Mouse (Mus musculus): ENCODE measurements around the gene Trmo. TPM values are rescaled to one million over a fixed set of nuclear protein-coding genes. Genes with fewer than 3 reads are reported as not detected.

Gene Trmo
- 1 to 10 TPM; 1.9 to 4.4 TPM for polyA plus RNA-seq (2012; fragmentation: generic; extraction: Trizol)

GRCm38 (mm10) chr4:46389013-46389611 is at the start of gene Trmo:
Trmo (minus strand) TSS chr4:46389437.

DNA sequence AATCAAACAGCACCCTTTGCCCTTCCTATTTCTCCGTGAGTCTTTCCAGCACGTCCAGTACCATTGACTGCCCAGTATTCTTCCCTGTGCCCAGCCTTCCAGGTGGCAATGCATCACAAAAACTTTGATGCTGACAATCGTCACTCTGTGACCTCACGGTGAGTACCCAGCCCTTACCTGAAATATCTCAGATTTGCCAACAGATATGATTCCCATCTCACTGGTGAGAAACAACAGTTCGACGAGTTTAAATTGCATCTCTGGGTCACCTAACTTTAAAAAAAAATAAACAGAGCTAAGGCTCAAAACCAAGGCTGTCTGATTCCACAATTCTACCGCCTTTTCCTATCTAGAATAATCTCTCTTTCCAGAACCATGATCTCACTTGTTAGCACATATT is 24.2 kb upstream of the Trmo start, which contains the start of gene Hemgn:
Gene Hemgn, minus strand, starts transcription at position 101 of the 400 bp plus-strand sequence.

GRCm38 (mm10) chr4:46343596-46344260 is 45.5 kb downstream of the Trmo start, which contains the start of gene Foxe1:
Foxe1 (plus strand) TSS chr4:46343609.

Other genes with a start within 250 kb of the Trmo start
- gene Xpa, start 193.1 kb downstream of the Trmo start, polyA plus RNA-seq (2012; fragmentation: generic; extraction: Trizol), result 10 to 100 TPM in 1 of 2 experiments, 1 to 10 TPM in 1; 4.5 to 44.3 TPM
- not detected for gene Foxe1, start 45.8 kb downstream of the Trmo start, polyA plus RNA-seq (2012; fragmentation: generic; extraction: Trizol)
- gene Hemgn, start 24.1 kb upstream of the Trmo start, polyA plus RNA-seq (2012; fragmentation: generic; extraction: Trizol), result under 1 TPM in 1 of 2 experiments, not detected in 1; 0.01 TPM
- gene Anp32b, start 61.5 kb upstream of the Trmo start, polyA plus RNA-seq (2012; fragmentation: generic; extraction: Trizol), result 100 to 1,000 TPM; 188 to 192 TPM
- 100 to 1,000 TPM in 1 of 2 experiments, 10 to 100 TPM in 1; 62.6 to 156 TPM for gene Nans, start 99.8 kb upstream of the Trmo start, polyA plus RNA-seq (2012; fragmentation: generic; extraction: Trizol)
- gene Trim14, start 146.7 kb upstream of the Trmo start, polyA plus RNA-seq (2012; fragmentation: generic; extraction: Trizol), result under 1 TPM; 0.02 to 0.22 TPM
- not detected for gene Coro2a, start 212.8 kb upstream of the Trmo start, polyA plus RNA-seq (2012; fragmentation: generic; extraction: Trizol)

Data from C3H10T1/2 (cell line).